Mouse (Mus musculus) forebrain, embryonic 10.5 days (tissue): ENCODE results near the gene Olfr90. TPM values are rescaled to one million over a fixed set of nuclear protein-coding genes. Genes with fewer than 3 reads are reported as not detected.
"Not testable (repeated sequence)": the region's sequence is repeated elsewhere in the genome, so short reads cannot be mapped to it uniquely, and the experiment has no call there.

Experiments used
- DNase-seq: peaks from one replicate; pipeline ENCODE4 v3.0.0-alpha.2; 2017; ENCODE audit warnings: low spot score; ENCODE audit errors: extremely low spot score
- H3K27ac ChIP-seq: fragments of 300-500 bp; sonication (generic); 2 replicates; pipeline ENCODE4 v1.5.1; 2016; ENCODE audit warnings: mild to moderate bottlenecking
- H3K27me3 ChIP-seq: fragments of 300-500 bp; sonication (generic); 2 replicates; pipeline ENCODE4 v1.6.1; 2016; ENCODE audit warnings: mild to moderate bottlenecking; ENCODE audit not compliant: poor library complexity, severe bottlenecking
- H3K36me3 ChIP-seq: fragments of 300-500 bp; sonication (generic); replicated peaks from 2 replicates; pipeline ENCODE4 v1.6.1; 2016; ENCODE audit warnings: mild to moderate bottlenecking, moderate library complexity
- H3K4me1 ChIP-seq: fragments of 300-500 bp; sonication (generic); 2 replicates; pipeline ENCODE4 v1.6.1; 2016
- H3K4me3 ChIP-seq: fragments of 300-500 bp; sonication (generic); 2 replicates; pipeline ENCODE4 v1.5.1; 2016; ENCODE audit warnings: mild to moderate bottlenecking, moderate library complexity
- H3K9me3 ChIP-seq: fragments of 300-500 bp; sonication (generic); 2 replicates; pipeline ENCODE4 v1.6.1; 2016; ENCODE audit warnings: mild to moderate bottlenecking, moderate library complexity
- WGBS: fragments of 180-500 bp; shearing (Covaris S2); methylation state at CpG from one replicate; pipeline ENCODE4 v1.1.7; 2016; 5-methylcytosine and 5-hydroxymethylcytosine counted together
- polyA plus RNA-seq: library from polyadenylated mRNA; unstranded; fragments of >200 nt; fragmentation: Nextera tagmentation; extraction: Ambion mirVana; gene quantifications from 2 replicates; pipeline ENCODE4 v1.2.1, GENCODE M21; 2016

Gene Olfr90
- polyA plus RNA-seq: not detected in 2 replicates

DNA sequence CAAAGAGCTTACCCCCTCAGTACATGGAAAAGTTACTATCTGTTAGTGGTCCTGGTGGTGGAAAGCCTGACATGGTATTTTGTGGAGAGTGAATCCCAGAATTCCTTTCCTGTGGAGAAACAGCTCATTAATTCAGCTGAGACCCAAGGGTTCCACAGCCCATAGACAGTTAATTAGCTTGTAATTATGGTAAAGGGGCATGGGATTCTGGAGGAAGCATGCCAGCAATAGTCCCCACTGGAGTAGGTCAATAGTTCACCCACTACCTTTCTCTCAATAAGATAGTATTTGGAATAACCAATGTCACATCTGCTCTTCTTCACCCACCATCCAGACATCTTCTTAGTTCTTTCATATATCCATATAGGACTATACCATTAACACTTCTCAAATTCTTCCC, at the start of gene Olfr90:
TSS of gene Olfr90 (minus strand) at position 101 of the 400 bp plus-strand sequence.
- DNase-seq: no peak
- no peaks in the 10 kb centered on the region for H3K9me3 ChIP-seq
- no peaks in the 10 kb centered on the region for H3K36me3 ChIP-seq
- H3K27me3 ChIP-seq: no peaks in the 10 kb centered on the region
- no peak within 1 kb of the TSS for H3K27ac ChIP-seq
- no peak within 1 kb of the TSS for H3K4me3 ChIP-seq
- H3K4me1 ChIP-seq: no peaks in the 10 kb centered on the region

DNA sequence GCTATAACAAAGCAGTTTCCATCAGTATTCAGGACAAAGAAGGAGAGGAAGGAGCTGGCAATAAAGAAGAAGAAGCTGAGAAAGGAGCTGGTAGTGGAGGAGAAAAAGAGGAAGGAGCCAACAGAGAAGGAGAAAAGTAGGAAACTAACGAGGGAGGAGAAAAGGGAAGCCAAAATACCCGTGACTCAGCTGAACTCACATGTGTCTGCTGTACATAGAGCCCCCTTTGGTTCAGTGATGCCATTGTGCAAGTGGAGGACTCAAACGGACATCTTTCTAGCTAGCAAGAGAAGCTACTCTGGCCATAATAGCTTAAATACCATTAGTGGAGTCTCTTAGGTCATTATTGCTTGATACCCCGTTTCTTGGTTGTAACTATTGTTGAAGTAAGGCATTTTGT, 43.1 kb upstream of the Olfr90 start:
- H3K36me3 ChIP-seq, H3K27me3 ChIP-seq, H3K4me3 ChIP-seq, H3K9me3 ChIP-seq, H3K27ac ChIP-seq, DNase-seq, H3K4me1 ChIP-seq: not testable (repeated sequence)
- 78% methylated on average over 4 of the region's 4 CpGs for WGBS

DNA sequence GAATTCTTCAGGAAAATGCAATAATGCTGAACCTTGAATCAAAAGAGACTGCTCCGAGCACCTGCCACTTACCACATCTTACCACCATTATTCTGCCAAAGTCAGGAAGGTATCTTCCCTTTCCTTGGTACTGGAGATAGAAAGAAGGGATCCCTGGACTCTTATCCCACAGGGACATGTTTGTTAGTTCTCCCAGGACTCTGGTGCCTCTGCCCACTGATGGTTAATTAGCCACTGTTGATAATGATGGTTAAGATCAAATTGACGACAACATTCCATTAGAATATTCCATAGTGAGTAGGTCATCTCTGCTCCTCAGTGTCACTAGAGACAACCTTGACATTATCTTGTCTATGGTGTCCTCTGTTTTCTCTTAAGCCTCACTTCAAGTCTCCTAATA, 31.7 kb upstream of the Olfr90 start, which contains the start of gene Olfr92:
TSS of gene Olfr92 (minus strand) at position 101 of the 400 bp plus-strand sequence.
- WGBS: 92% methylated on average over 2 of the region's 2 CpGs
- no peak for DNase-seq
- H3K27ac ChIP-seq: no peak within 1 kb of the TSS

DNA sequence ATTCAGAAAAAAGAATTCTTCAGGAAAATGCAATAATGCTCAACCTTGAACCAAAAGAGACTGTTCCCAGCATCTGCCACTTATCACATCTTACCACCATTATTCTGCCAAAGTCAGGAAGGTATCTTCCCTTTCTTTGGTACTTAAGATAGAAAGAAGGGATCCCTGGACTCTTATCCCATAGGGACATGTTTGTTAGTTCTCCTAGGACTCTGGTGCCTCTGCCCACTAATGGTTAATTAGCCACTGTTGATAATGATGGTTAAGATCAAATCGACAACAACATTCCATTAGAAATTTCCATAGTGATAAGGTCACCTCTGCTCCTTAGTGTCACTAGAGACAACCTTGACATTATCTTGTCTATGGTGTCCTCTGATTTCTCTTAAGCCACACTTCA, 9.9 kb upstream of the Olfr90 start, which contains the start of gene Olfr91:
TSS of gene Olfr91 (minus strand) at position 101 of the 400 bp plus-strand sequence.
- no peak for DNase-seq
- Histone ChIP-seq H3K27ac (no peak within 1 kb of the TSS), H3K27me3 (no peaks in the 10 kb centered on the region), H3K4me3 (no peak within 1 kb of the TSS), H3K9me3 (no peaks in the 10 kb centered on the region), H3K4me1 (no peaks in the 10 kb centered on the region), H3K36me3 (no peaks in the 10 kb centered on the region)
- WGBS: 92% methylated on average over 1 of the region's 1 CpGs

More for the DNA sequence above, 31.7 kb upstream of the Olfr90 start, which contains the start of gene Olfr92:
- Histone ChIP-seq H3K4me1 (no peaks in the 10 kb centered on the region), H3K36me3 (no peaks in the 10 kb centered on the region), H3K27me3 (no peaks in the 10 kb centered on the region), H3K9me3 (no peaks in the 10 kb centered on the region), H3K4me3 (no peak within 1 kb of the TSS)

DNA sequence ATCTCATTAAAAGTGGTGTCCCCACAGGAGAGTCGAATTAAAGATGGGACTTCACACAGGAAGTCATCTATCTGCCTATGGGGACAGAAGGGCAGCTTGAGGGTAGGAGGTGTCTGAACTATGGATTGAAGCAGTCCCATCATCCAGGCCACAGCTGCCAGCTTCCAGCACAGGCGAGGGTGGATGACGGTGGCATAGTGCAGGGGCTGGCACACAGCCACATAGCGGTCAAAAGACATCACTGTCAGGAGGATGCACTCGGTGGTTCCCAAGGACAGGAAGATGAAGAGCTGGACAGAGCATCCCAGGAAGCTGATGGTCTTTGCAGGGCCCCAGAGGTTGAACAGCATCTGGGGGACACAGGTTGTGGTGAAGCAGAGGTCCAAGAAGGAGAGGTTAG, 5.0 kb upstream of the Olfr90 start:
- no peak overlapping the region for H3K27ac ChIP-seq
- no peaks in the 10 kb centered on the region for H3K36me3 ChIP-seq
- no peaks in the 10 kb centered on the region for H3K9me3 ChIP-seq
- WGBS: 90% methylated on average over 5 of the region's 5 CpGs
- H3K4me3 ChIP-seq: no peak overlapping the region
- no peaks in the 10 kb centered on the region for H3K4me1 ChIP-seq
- DNase-seq: no peak
- H3K27me3 ChIP-seq: no peaks in the 10 kb centered on the region

DNA sequence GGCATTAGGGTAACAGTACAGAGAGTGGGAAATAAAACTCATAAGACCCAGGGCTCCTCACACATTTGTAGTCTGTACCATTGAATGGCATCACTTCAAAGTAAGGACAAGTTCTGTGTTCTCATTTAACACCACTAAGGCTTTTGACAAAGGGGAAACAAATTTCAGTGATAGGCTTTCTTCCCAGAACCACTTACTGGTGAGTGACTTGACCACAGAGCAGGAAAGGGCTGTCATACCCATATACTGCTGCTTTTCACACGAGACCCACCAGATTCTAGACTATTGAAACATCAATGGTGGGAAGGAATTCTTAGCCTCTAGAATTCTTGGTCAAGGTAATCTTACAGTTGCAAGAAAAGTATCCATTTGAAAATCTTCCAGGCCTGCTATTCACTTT, 3.9 kb upstream of the Olfr90 start:
- no peaks in the 10 kb centered on the region for H3K4me1 ChIP-seq
- H3K36me3 ChIP-seq: no peaks in the 10 kb centered on the region
- no peak overlapping the region for H3K27ac ChIP-seq
- no peak overlapping the region for H3K4me3 ChIP-seq
- 78% methylated on average over 1 of the region's 1 CpGs for WGBS
- no peaks in the 10 kb centered on the region for H3K27me3 ChIP-seq
- no peaks in the 10 kb centered on the region for H3K9me3 ChIP-seq
- no peak for DNase-seq

DNA sequence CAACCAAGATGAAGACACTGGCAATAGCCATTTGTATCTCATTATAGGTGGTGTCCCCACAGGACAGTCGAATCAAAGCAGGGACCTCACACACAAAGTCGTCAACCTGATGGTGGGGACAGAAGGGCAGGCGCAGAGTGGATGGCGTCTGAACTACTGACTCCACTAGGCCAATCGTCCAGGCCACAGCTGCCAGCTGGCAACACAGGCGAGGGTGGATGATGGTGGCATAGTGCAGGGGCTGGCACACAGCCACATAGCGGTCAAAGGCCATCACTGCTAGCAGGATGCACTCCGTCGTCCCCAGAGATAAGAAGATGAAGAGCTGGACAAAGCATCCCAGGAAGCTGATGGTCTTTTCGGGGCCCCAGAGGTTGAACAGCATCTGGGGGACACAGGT, 2.8 kb downstream of the Olfr90 start:
- no peak for DNase-seq
- WGBS: 87% methylated on average over 10 of the region's 10 CpGs

DNA sequence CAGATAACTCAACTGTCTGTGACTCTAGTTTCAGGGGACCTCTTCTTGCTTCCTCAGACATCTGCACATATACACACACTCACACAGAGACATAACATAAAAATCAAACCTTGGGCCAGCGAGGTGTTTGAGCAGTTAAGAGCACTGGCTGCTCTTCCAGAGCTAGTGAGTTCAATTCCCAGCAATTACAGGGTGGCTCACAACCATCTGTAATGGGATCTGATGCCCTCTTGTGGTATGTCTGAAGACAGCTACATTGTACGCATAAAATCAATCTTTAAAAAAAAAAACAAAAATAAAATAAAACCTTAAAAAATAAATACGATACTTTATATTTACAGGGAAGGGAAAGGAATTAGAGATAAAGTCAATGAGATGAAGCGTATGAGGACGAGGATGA, 3.7 kb downstream of the Olfr90 start:
- H3K4me1 ChIP-seq: peaks cover 9% of the 10 kb centered on the region

More for the DNA sequence above, 2.8 kb downstream of the Olfr90 start:
- H3K4me3 ChIP-seq: no peak overlapping the region
- no peaks in the 10 kb centered on the region for H3K9me3 ChIP-seq
- no peaks in the 10 kb centered on the region for H3K4me1 ChIP-seq
- no peaks in the 10 kb centered on the region for H3K36me3 ChIP-seq
- no peak overlapping the region for H3K27ac ChIP-seq
- H3K27me3 ChIP-seq: no peaks in the 10 kb centered on the region

DNA sequence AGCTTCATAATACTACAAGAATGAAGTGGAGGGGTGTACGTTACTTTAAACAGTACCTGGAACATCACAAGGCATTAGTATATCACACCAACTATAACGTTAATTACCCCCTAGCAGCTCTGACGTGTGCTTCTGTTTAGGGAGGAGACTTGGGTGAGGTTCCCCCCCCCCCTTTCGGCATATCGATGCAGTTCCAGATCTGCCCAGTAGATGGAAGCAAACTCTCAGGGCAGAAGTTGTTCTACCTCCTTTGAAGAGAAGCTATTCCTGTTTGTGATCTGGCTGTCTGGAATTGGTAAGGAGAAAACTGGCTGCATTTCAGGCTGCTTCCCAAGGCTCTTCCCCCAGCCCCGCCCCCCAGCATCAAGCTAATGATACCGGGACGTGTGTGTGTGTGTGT, 5.0 kb downstream of the Olfr90 start:
- no peak overlapping the region for H3K27ac ChIP-seq
- WGBS: 5% methylated on average over 8 of the region's 8 CpGs
- peak; percentile 68 for DNase-seq
- H3K9me3 ChIP-seq: no peaks in the 10 kb centered on the region
- no peak overlapping the region for H3K4me3 ChIP-seq
- H3K4me1 ChIP-seq: peaks cover 22% of the 10 kb centered on the region
- no peaks in the 10 kb centered on the region for H3K27me3 ChIP-seq
- no peaks in the 10 kb centered on the region for H3K36me3 ChIP-seq

More for the DNA sequence above, 3.7 kb downstream of the Olfr90 start:
- H3K27ac ChIP-seq: no peak overlapping the region
- no peak overlapping the region for H3K4me3 ChIP-seq
- no peaks in the 10 kb centered on the region for H3K36me3 ChIP-seq
- WGBS: 66% methylated on average over 5 of the region's 5 CpGs
- no peaks in the 10 kb centered on the region for H3K9me3 ChIP-seq
- DNase-seq: no peak
- H3K27me3 ChIP-seq: no peaks in the 10 kb centered on the region

DNA sequence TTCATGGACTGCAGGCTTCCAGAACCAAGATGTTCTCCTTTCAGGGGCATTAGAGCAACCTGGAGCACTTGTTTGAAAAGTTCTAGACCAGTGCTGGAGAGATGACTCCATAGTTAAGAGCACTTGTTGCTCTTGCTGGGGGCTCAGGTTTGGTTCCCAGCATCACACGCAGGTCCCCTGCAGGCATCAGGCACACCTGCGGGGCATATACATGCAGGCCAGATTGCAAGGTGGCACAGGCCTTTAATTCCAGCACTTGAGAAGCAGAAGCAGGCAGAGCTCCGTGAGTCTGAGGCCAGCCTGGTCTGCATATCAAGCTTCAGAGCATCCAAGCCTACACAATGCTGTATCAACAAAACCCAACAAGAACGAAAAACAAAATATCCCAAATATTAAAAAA, 6.6 kb downstream of the Olfr90 start:
- no peak overlapping the region for H3K4me3 ChIP-seq

DNA sequence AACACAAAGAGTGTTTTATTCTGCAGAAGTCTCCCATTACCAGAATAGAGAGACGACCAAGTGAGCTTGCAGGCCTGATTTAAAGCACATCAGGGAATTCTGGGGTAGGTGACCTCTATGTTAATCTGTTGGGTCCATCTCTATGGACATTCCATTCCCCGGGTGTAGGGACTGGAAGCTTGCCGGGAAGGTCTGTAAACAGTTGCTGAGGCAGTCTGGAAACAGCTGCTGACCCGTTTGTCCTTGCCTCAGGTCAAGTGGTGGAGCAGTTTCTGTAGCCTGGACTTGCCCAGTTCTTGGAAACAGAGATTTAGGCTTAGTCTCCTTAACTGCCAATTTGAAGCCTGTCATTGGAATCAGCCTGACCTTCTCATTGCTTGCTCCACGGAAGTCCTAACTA, 8.2 kb downstream of the Olfr90 start:
- H3K4me1 ChIP-seq: peaks cover 30% of the 10 kb centered on the region
- H3K27me3 ChIP-seq: no peaks in the 10 kb centered on the region
- DNase-seq: no peak
- no peak overlapping the region for H3K27ac ChIP-seq
- H3K9me3 ChIP-seq: no peaks in the 10 kb centered on the region
- 19% methylated on average over 5 of the region's 5 CpGs for WGBS
- H3K36me3 ChIP-seq: peaks cover 19% of the 10 kb centered on the region
- no peak overlapping the region for H3K4me3 ChIP-seq

More for the DNA sequence above, 6.6 kb downstream of the Olfr90 start:
- Histone ChIP-seq H3K9me3 (no peaks in the 10 kb centered on the region), H3K36me3 (peaks cover 4% of the 10 kb centered on the region), H3K4me1 (peaks cover 30% of the 10 kb centered on the region), H3K27me3 (no peaks in the 10 kb centered on the region), H3K27ac (no peak overlapping the region)
- DNase-seq: no peak
- WGBS: 88% methylated on average over 4 of the region's 4 CpGs

DNA sequence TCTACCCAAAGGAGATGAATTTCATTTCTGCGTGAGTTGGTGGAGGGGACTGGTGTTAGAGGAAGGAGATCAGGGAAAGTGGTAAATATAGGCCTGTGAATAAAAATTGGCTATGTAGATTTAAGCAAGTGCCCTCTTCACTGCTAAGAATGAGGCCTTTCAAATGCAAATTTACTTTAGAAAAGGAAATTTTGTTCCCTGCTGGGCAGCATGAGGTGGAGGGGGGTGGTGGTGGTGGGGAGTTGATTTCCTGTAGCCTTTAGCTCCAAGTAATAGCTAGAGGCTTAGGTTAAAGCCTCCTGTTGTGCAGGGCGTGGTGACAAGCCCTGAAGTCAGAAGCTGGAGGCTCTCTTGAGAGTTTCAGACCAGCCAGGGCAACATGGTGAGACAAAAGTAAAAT, 9.3 kb downstream of the Olfr90 start:
- Histone ChIP-seq H3K9me3 (no peaks in the 10 kb centered on the region), H3K36me3 (peaks cover 30% of the 10 kb centered on the region), H3K4me1 (peaks cover 35% of the 10 kb centered on the region), H3K27me3 (no peaks in the 10 kb centered on the region), H3K27ac (peak overlapping the region; percentile 70), H3K4me3 (peak overlapping the region; percentile 23; the same call in 1 of the 2 replicates)
- no peak for DNase-seq
- 10% methylated on average over 2 of the region's 2 CpGs for WGBS

DNA sequence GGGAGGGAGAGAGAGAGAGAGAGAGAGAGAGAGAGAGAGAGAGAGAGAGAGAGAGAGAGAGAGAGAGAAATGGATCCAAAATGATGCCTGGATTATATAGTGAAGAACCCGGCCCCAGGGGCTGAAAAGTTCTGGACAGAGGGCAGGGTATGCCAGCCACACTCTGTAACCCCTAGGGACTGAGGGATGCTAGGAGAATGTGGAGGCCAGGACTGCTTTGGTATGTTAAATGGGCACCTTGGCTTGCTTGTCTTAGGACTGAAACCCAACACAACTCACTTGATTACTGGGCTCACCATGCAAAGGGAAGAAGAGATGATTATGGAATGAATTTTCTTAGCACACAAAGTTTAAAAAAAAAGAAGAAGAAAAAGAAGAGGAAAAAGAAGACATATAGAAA, 10.1 kb downstream of the Olfr90 start:
- no peak overlapping the region for H3K27ac ChIP-seq
- no peaks in the 10 kb centered on the region for H3K27me3 ChIP-seq
- H3K36me3 ChIP-seq: peaks cover 38% of the 10 kb centered on the region
- H3K9me3 ChIP-seq: no peaks in the 10 kb centered on the region
- H3K4me1 ChIP-seq: peaks cover 40% of the 10 kb centered on the region
- DNase-seq: no peak
- H3K4me3 ChIP-seq: no peak overlapping the region
- 33% methylated on average over 1 of the region's 1 CpGs for WGBS

DNA sequence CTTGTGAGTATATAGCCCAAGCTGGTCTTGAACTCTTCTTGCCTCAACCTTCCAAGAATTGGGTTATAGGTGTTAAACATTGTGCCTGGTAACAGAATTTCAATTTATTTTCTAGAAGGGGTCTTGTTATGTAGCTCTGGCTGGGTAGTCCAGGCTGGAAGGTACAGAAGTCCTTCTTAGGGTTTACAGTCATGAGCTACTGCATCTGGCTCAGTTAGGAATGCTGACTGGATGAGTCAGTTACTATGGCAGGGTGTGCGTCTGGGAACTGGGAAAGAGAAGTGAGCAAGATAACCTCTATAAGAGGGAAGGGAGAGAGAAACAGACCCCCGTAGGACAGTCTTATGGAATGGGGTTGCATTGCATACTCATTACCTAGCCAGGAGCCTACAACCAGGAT, 12.5 kb downstream of the Olfr90 start:
- Histone ChIP-seq H3K9me3 (no peaks in the 10 kb centered on the region), H3K27ac (no peak overlapping the region), H3K4me3 (no peak overlapping the region), H3K4me1 (peaks cover 54% of the 10 kb centered on the region), H3K36me3 (peaks cover 62% of the 10 kb centered on the region), H3K27me3 (no peaks in the 10 kb centered on the region)
- 78% methylated on average over 2 of the region's 2 CpGs for WGBS
- no peak for DNase-seq
